Comparison of ENCODE assay signal across 19 mouse cellular contexts in the genomic region with DNA sequence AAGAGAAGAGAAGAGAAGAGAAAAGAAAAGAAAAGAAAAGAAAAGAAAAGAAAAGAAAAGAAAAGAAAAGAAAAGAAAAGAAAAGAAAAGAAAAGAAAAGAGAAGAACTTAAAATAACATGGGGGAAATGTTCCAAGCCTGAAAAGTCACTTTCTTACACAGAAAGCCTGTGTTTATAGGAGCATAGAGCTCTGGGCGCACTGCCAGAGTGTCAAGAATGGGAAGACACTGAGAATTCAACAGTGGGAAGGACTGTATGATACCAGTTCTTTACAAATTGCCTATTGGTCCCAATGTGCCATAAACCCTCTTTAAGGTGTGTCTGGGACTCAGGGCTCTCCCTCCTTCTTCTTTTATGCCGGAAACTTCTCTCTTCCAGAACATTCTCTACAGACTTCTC.
A peak's percentile ranks its signal among the peaks of the same experiment; 100 is the strongest.
DNase-seq lines count a peak whose midpoint lies in the region; ATAC-seq and TF ChIP-seq lines count a peak whose summit lies in the region.
"Had no signal": no experiment of that assay in that cellular context is flagged by ENCODE, and none has a peak within 500 bp of the region (broad histone marks: within the 10 kb centered on the region; RNA-seq: fewer than 3 reads in every experiment).

No protein-coding gene starts in this region.

- no peaks in the 10 kb centered on the region for H3K27me3 ChIP-seq in lung, postnatal 0 days (replicated peaks; ENCODE audit: insufficient read depth, low read length)
- H3K27me3 ChIP-seq in stomach, postnatal 0 days (ENCODE audit: control insufficient read depth, insufficient read depth, low read length): no peaks in the 10 kb centered on the region
- H3K27me3 ChIP-seq in liver, postnatal 0 days (ENCODE audit: insufficient read depth, low read length): no peaks in the 10 kb centered on the region
- H3K27me3 ChIP-seq: CH12.LX; heart, embryonic 15.5 days; kidney, embryonic 15.5 days; limb, embryonic 15.5 days; neural tube, embryonic 12.5 days; Patski had no signal

- no peak overlapping the region for H3K27ac ChIP-seq in lung, postnatal 0 days (ENCODE audit: low read length)
- 0 out of 2 replicates have a peak overlapping the region, but pooled peaks have one; percentile 13 for H3K27ac ChIP-seq in stomach, postnatal 0 days (replicated peaks)
- no peak overlapping the region for H3K27ac ChIP-seq in liver, postnatal 0 days (ENCODE audit: low read depth)
- H3K27ac ChIP-seq: heart, embryonic 15.5 days; hindbrain, embryonic 14.5 days; kidney, embryonic 15.5 days; limb, embryonic 15.5 days; neural tube, embryonic 12.5 days had no signal

- no peak overlapping the region for H3K9ac ChIP-seq in lung, postnatal 0 days (replicated peaks; ENCODE audit: low read depth)
- no peak overlapping the region for H3K9ac ChIP-seq in stomach, postnatal 0 days (ENCODE audit: low read length)
- H3K9ac ChIP-seq in liver, postnatal 0 days (replicated peaks): no peak overlapping the region
- H3K9ac ChIP-seq: heart, embryonic 15.5 days; hindbrain, embryonic 14.5 days; kidney, embryonic 15.5 days; limb, embryonic 15.5 days; neural tube, embryonic 12.5 days had no signal

- no peak overlapping the region for H3K4me3 ChIP-seq in lung, postnatal 0 days (ENCODE audit: low read depth, low read length)
- no peak overlapping the region for H3K4me3 ChIP-seq in stomach, postnatal 0 days (ENCODE audit: low read depth, low read length)
- H3K4me3 ChIP-seq in liver, postnatal 0 days (ENCODE audit: low read depth, low read length): no peak overlapping the region
- H3K4me3 ChIP-seq: erythroblast, embryonic 14.5 days; heart, embryonic 15.5 days; kidney, embryonic 15.5 days; limb, embryonic 15.5 days; neural tube, embryonic 12.5 days had no signal

- no peak for TF ChIP-seq CTCF in lung, postnatal 0 days (IDR thresholded peaks at IDR 0.05)
- TF ChIP-seq CTCF in stomach, postnatal 0 days (IDR thresholded peaks at IDR 0.05; ENCODE audit: low read depth): no peak
- no peak for TF ChIP-seq CTCF in liver, postnatal 0 days (IDR thresholded peaks at IDR 0.05; ENCODE audit: low read depth)

- no peaks in the 10 kb centered on the region for H3K36me3 ChIP-seq in lung, postnatal 0 days (ENCODE audit: insufficient read depth, low read length)
- no peaks in the 10 kb centered on the region for H3K36me3 ChIP-seq in stomach, postnatal 0 days (ENCODE audit: control insufficient read depth, insufficient read depth, low read length)
- H3K36me3 ChIP-seq in liver, postnatal 0 days (replicated peaks; ENCODE audit: insufficient read depth, low read length): no peaks in the 10 kb centered on the region
- H3K36me3 ChIP-seq: heart, embryonic 15.5 days; kidney, embryonic 15.5 days; limb, embryonic 15.5 days; neural tube, embryonic 12.5 days had no signal

- H3K4me1 ChIP-seq in lung, postnatal 0 days (ENCODE audit: insufficient read depth, low read depth, low read length): no peaks in the 10 kb centered on the region
- H3K4me1 ChIP-seq in stomach, postnatal 0 days (replicated peaks; ENCODE audit: control insufficient read depth, insufficient read depth): no peaks in the 10 kb centered on the region
- H3K4me1 ChIP-seq in liver, postnatal 0 days (ENCODE audit: insufficient read depth): no peaks in the 10 kb centered on the region

- TF ChIP-seq EP300 in lung, postnatal 0 days (IDR thresholded peaks at IDR 0.05): no peak
- no peak for TF ChIP-seq EP300 in stomach, postnatal 0 days (optimal IDR thresholded peaks at IDR 0.05)
- no peak for TF ChIP-seq EP300 in liver, postnatal 0 days (IDR thresholded peaks at IDR 0.05; ENCODE audit: low read depth)

- 40% methylated on average over 2 of the region's 2 CpGs for WGBS in lung, postnatal 0 days
- WGBS in stomach, postnatal 0 days: 47% methylated on average over 2 of the region's 2 CpGs
- 83% methylated on average over 2 of the region's 2 CpGs for WGBS in liver, postnatal 0 days (ENCODE audit: insufficient replicate concordance)

- peak; percentile 76 for DNase-seq in kidney, postnatal 10 days
- DNase-seq in kidney, adult 18-20 months: no peak
- peak; percentile 45 for DNase-seq in right cerebral cortex, postnatal 14 days
- DNase-seq in right cerebral cortex, adult 2 months (ENCODE audit: low spot score in 2 of 2): no peak
- DNase-seq in lung, postnatal 0 days (ENCODE audit: low spot score): peak; percentile 68
- no peak for DNase-seq in stomach, postnatal 0 days (ENCODE audit: low spot score)
- DNase-seq in liver, postnatal 0 days: no peak
- DNase-seq: cerebellum, adult 9-10 months; embryo, embryonic 11 days; thymus, adult 2 months had no signal

- no peak overlapping the region for H3K4me2 ChIP-seq in lung, postnatal 0 days (replicated peaks; ENCODE audit: low read depth, low read length)
- no peak overlapping the region for H3K4me2 ChIP-seq in stomach, postnatal 0 days (replicated peaks; ENCODE audit: low read depth)
- H3K4me2 ChIP-seq in liver, postnatal 0 days (ENCODE audit: low read depth, low read length): no peak overlapping the region
- H3K4me2 ChIP-seq: heart, embryonic 15.5 days; hindbrain, embryonic 14.5 days; kidney, embryonic 15.5 days; limb, embryonic 15.5 days; neural tube, embryonic 12.5 days had no signal

- no peak for ATAC-seq in lung, postnatal 0 days
- no peak for ATAC-seq in stomach, postnatal 0 days (ENCODE audit: low FRiP score, low TSS enrichment)
- ATAC-seq in liver, postnatal 0 days: no peak
- ATAC-seq: midbrain, embryonic 16.5 days; Patski had no signal

- H3K9me3 ChIP-seq in lung, postnatal 0 days (ENCODE audit: low read length): no peaks in the 10 kb centered on the region
- no peaks in the 10 kb centered on the region for H3K9me3 ChIP-seq in stomach, postnatal 0 days (ENCODE audit: control insufficient read depth, low read length)
- no peaks in the 10 kb centered on the region for H3K9me3 ChIP-seq in liver, postnatal 0 days (ENCODE audit: low read length)
- H3K9me3 ChIP-seq: heart, embryonic 15.5 days; kidney, embryonic 15.5 days; limb, embryonic 15.5 days; neural tube, embryonic 12.5 days had no signal

Comparison
In these comparisons a context has a peak if more than half of its experiments do, and no peak if none do; other contexts are left out.
1. DNase-seq: peak in kidney, postnatal 10 days (single experiment), right cerebral cortex, postnatal 14 days (single experiment) and lung, postnatal 0 days (single experiment); none in kidney, adult 18-20 months (single experiment), right cerebral cortex, adult 2 months (0 of 2), stomach, postnatal 0 days (single experiment) and liver, postnatal 0 days (single experiment).